Mouse (Mus musculus): ENCODE results near the gene Npvf. TPM values are rescaled to one million over a fixed set of nuclear protein-coding genes. Genes with fewer than 3 reads are reported as not detected.

Npvf gene
- total RNA-seq, 2 experiments from 2014 or later, result not detected

GRCm38 (mm10) chr6:50601620-50602019 lies 52.6 kb downstream of the Npvf start:
- Histone ChIP-seq H3K4me3 (no peak overlapping the region), H3K27ac (no peak overlapping the region)
- DNase-seq (ENCODE audit: extremely low spot score in 1 of 2, low spot score in 2 of 2), result no peak
- intact Hi-C loops (cut with DNase I), result no loop called here
- peak; percentile 40 for TF ChIP-seq CTCF (IDR thresholded peaks at IDR 0.05)

Other genes starting within 250 kb of the Npvf start
- 10 to 100 TPM; 45.5 to 56.0 TPM for gene Osbpl3, start 198.2 kb downstream of the Npvf start, total RNA-seq (2021)
- 10 to 100 TPM; 45.1 to 48.0 TPM for gene Cycs, start 87.9 kb downstream of the Npvf start, total RNA-seq (2021)
- under 1 TPM; 0.42 to 0.57 TPM for gene 4921507P07Rik, start 57.8 kb downstream of the Npvf start, total RNA-seq (2021)

All from left cerebral cortex, adult 2 months (tissue).